Mouse (Mus musculus): ENCODE results near the gene Fmo4. TPM values are rescaled to one million over a fixed set of nuclear protein-coding genes. Genes with fewer than 3 reads are reported as not detected.
"Not testable (repeated sequence)": the region's sequence is repeated elsewhere in the genome, so short reads cannot be mapped to it uniquely, and the experiment has no call there.

Fmo4 gene
- total RNA-seq, 2 experiments from 2014 or later = 0.11 to 0.26 TPM

GRCm38 (mm10) chr1:162792306-162793044 lies 21.3 kb downstream of the Fmo4 start:
- no peak for DNase-seq (ENCODE audit: low spot score)

GRCm38 (mm10) chr1:162785222-162785621 lies 28.6 kb downstream of the Fmo4 start:
- no peak for DNase-seq (ENCODE audit: low spot score)

GRCm38 (mm10) chr1:162783669-162784248 lies 30.0 kb downstream of the Fmo4 start:
- DNase-seq (ENCODE audit: low spot score) = no peak

- DNase-seq (ENCODE audit: low spot score) = not testable (repeated sequence)
Observed at GRCm38 (mm10) chr1:162781035-162781434, 32.7 kb downstream of the Fmo4 start.

- DNase-seq (ENCODE audit: low spot score) = no peak
Observed at GRCm38 (mm10) chr1:162777943-162778538, 35.7 kb downstream of the Fmo4 start.

- no peak for DNase-seq (ENCODE audit: low spot score)
Observed at GRCm38 (mm10) chr1:162773661-162774060, 40.1 kb downstream of the Fmo4 start.

- DNase-seq (ENCODE audit: low spot score) = no peak
Observed at GRCm38 (mm10) chr1:162771617-162772360, 42.0 kb downstream of the Fmo4 start.

GRCm38 (mm10) chr1:162752009-162752408 lies 61.8 kb downstream of the Fmo4 start:
- DNase-seq (ENCODE audit: low spot score) = no peak

GRCm38 (mm10) chr1:162749607-162750006 lies 64.2 kb downstream of the Fmo4 start:
- no peak for DNase-seq (ENCODE audit: low spot score)

- DNase-seq (ENCODE audit: low spot score) = no peak
Observed at GRCm38 (mm10) chr1:162748761-162749160, 65.0 kb downstream of the Fmo4 start.

Other genes with a start within 250 kb of the Fmo4 start
- 10 to 100 TPM; 16.8 to 20.9 TPM for gene Vamp4, start 243.5 kb downstream of the Fmo4 start, total RNA-seq (2021)
- 10 to 100 TPM; 35.8 to 73.6 TPM for gene Myoc, start 174.8 kb downstream of the Fmo4 start, total RNA-seq (2021)
- not detected for gene Myocos, start 155.8 kb downstream of the Fmo4 start, total RNA-seq (2021)
- 10 to 100 TPM; 42.1 to 48.9 TPM for gene Prrc2c, start 73.4 kb downstream of the Fmo4 start, total RNA-seq (2021)
- gene Fmo1, start 52.6 kb upstream of the Fmo4 start, total RNA-seq (2021) = 10 to 100 TPM in 1 of 2 experiments, 1 to 10 TPM in 1; 8.4 to 11.1 TPM
- gene Fmo2, start 84.8 kb upstream of the Fmo4 start, total RNA-seq (2021) = 10 to 100 TPM; 12.2 to 13.8 TPM
- gene Fmo6, start 123.5 kb upstream of the Fmo4 start, total RNA-seq (2021) = not detected
- not detected for gene Fmo3, start 170.6 kb upstream of the Fmo4 start, total RNA-seq (2021)

All from gastrocnemius, adult 18-20 months (tissue).